Mouse (Mus musculus) left cerebral cortex, postnatal 36 days (tissue): ENCODE data around the gene Gpd1. TPM values are rescaled to one million over a fixed set of nuclear protein-coding genes. Genes with fewer than 3 reads are reported as not detected.
"Not testable (repeated sequence)": the region's sequence is repeated elsewhere in the genome, so short reads cannot be mapped to it uniquely, and the experiment has no call there.

ENCODE experiments used
- DNase-seq, 2 experiments: peaks; one replicate each; pipeline ENCODE4 v3.0.0; 2021 to 2022; ENCODE audit warnings: low spot score in 2 of 2, mixed read lengths in 1 of 2
- intact Hi-C: fragments of 180-260 bp; cut with DNase I; formaldehyde crosslinking; loops from one replicate; pipeline ENCODE4 v1.15.1; 2025
- total RNA-seq, 2 experiments: library from RNA; stranded (reverse); gene quantifications; 2 replicates each; pipeline ENCODE4 v1.2.3; 2021

The Gpd1 gene
- total RNA-seq, 2 experiments from 2014 or later: 89.9 to 104 TPM

DNA sequence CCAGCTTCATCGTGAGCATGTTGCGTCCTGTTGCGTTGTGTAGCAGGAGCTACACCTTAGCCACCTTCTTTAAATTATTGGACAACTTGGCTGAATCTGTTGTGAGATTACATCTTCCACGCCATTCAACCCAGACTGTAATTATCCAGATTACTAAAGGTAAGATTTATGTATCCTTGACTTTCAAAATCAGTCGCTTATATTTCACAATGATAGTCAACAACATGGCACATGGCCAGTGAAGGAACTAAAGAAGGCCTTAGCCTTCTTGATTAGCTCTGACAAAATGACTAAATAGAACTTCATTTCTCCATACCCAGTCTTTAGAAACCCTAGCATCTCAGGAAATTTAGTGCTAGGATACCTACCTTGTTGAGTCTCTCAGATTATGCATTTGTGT lies 15.9 kb downstream of the Gpd1 start:
- DNase-seq: no peak
- intact Hi-C loops: no loop called here

GRCm38 (mm10) chr15:99735631-99736030 lies 18.3 kb downstream of the Gpd1 start:
- intact Hi-C loops: no loop called here
- peak; percentile 100 for DNase-seq

- intact Hi-C loops: no loop called here
- no peak for DNase-seq
These were observed 19.4 kb downstream of the Gpd1 start for GRCm38 (mm10) chr15:99736675-99737074.

- intact Hi-C loops: no loop called here
These were observed 22.9 kb downstream of the Gpd1 start for GRCm38 (mm10) chr15:99740229-99740628.

GRCm38 (mm10) chr15:99754204-99754603 lies 36.9 kb downstream of the Gpd1 start:
- intact Hi-C loops: no loop called here
- DNase-seq: no peak

More at GRCm38 (mm10) chr15:99740229-99740628, 22.9 kb downstream of the Gpd1 start:
- DNase-seq: no peak

DNA sequence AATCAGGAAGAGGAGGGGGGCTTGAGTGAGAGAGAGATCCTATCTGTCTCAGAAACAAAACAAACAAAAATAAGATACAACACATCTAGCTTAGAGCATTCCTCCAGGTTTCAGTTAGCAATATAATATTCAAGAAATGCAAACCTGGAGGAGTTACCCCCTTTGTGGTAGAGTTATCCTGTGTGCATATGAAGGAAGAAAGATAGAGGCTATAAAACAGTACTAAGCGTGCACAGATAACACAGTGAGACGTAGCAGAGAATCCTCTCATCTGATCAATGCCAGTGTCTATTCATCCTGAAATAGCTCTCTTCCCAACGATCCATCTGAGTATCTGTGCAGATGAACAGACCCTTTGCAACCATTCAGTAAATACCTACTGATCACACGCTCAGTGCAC lies 50.2 kb downstream of the Gpd1 start:
- no peak for DNase-seq
- intact Hi-C loops: no loop called here

DNA sequence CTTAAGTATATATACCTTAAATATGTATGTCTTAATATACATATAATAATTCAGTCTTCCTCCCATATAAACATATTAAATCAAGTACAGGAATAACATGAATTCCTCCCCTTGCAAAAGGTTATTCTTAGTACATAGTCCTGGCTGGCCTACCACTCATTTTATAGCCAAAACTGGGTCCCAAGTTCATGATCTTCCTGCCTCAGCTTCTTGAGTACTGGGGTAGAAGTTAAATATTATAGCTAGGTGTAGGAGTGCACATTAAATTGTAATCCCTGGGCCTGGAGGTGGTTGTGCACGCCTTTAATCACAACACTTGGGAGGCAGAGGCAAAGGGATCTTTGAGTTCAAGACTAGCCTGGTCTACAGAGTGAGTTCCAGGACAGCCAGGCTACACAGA lies 51.4 kb downstream of the Gpd1 start:
- DNase-seq: no peak
- intact Hi-C loops: no loop called here

- DNase-seq: no peak
- intact Hi-C loops: loop anchor here (5.0 kb wide), 2 partner anchors 44 to 64 kb away; partner anchors contain the start of genes Cox14 and Gm17349
These were observed 53.7 kb downstream of the Gpd1 start for GRCm38 (mm10) chr15:99771004-99771500.

DNA sequence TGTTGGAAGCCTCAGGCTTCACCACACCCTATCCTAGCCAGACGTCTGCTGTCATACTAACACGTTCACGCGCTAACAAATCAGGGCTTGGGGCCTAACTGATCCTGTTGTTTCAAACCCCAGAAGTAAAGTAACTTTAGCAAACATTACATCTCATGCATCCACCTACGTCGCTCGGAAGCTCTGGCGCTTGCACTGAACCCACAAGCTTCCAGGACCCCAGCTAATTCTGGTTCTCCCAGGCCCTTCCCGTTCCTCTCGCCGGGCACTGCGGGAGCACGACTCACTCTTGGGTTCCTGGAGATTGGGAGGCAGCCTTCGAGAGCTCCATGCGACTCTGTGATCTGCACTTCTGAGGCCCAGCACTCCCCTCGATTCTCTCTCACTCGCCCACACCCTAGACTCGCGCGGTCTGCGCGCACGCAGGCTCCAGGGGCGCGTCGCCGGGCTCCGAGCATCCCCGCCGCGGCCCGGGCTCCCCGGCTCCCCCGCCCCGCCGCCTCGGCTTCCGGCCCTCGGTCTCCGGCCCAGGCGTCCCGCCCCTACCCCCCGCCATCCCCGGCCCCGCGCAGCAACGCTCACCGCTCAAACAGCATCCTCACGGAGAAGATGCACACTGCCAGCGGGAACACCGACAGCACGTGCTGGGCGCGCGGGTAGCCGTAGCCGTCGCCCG lies 54.4 kb downstream of the Gpd1 start:
- peak; percentile 60 to 71 for DNase-seq
- intact Hi-C loops: loop anchor here (5.0 kb wide), 2 partner anchors 44 to 64 kb away; partner anchors contain the start of genes Cox14 and Gm17349

DNA sequence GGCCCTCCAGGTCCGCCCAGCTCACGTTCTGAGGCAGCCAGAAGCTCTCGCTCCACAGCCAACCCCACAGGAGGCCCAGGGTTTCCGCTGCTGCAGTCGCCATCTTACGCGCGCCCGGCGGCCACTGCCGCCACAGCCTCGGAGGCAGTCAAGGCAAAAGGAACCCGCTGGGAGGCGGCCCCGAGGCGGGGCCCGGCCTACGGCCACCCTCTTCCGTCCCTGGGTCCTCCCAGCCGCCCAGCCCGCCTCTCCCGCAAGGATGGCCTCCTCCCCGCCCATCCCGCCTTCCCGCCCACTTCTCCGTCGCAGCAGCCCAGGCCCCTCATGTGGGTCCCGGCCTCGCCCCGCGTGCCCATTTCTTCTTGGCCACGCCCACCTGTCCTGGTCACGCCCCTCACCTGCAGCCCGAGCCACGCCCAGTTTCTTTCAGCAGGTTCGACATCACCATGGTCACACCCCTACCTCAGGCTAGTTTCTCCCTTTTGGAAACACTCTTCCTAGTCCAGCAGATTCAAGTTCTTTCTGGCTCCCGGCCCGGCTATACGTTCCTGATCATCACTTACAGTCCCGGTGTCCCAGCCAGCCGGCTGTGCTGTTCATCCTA lies 55.1 kb downstream of the Gpd1 start:
- peak; percentile 87 to 88 for DNase-seq
- intact Hi-C loops: loop anchor here (5.0 kb wide), 2 partner anchors 45 to 65 kb away; partner anchors contain the start of genes Cox14 and Gm17349

- not testable (repeated sequence) for DNase-seq
These were observed 55.4 kb downstream of the Gpd1 start, which contains the start of gene Cers5 for GRCm38 (mm10) chr15:99772881-99772924. Gene Cers5 (minus strand): TSS chr15:99772885.

DNA sequence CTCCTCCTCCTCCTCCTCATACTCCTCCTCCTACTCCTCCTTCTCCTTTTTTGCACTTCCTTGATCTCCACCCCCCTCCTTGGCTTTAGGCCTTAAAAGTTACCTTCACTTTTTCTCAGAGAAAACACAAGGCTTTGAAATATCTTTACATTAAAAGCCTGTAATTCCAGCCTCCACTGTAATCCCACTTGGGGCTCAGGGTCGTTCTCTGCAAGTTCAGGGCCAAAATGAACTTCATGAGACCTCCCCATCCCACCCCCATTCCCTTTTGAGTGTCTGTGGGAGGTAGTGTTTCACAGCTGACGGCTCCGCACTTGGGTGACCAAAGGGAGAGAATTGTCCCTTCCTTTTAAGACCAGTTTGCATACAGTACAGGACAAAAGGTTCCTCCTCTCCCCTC lies 55.6 kb downstream of the Gpd1 start:
- intact Hi-C loops: loop anchor here (5.0 kb wide), 2 partner anchors 46 to 66 kb away; partner anchors contain the start of genes Cox14 and Gm17349
- no peak for DNase-seq

More at GRCm38 (mm10) chr15:99772881-99772924, 55.4 kb downstream of the Gpd1 start, which contains the start of gene Cers5:
- intact Hi-C loops: loop anchor here (5.0 kb wide), 2 partner anchors 45 to 65 kb away; partner anchors contain the start of genes Cox14 and Gm17349

Other genes with a start within 250 kb of the Gpd1 start
- 1 to 10 TPM; 3.9 to 6.6 TPM for gene Bcdin3d, start 242.8 kb upstream of the Gpd1 start, total RNA-seq
- gene Faim2, start 189.3 kb upstream of the Gpd1 start, total RNA-seq: 100 to 1,000 TPM; 365 to 407 TPM
- gene Aqp2, start 138.5 kb upstream of the Gpd1 start, total RNA-seq: not detected
- under 1 TPM; 0.23 to 0.37 TPM for gene Aqp5, start 126.7 kb upstream of the Gpd1 start, total RNA-seq
- under 1 TPM; 0.48 to 0.81 TPM for gene Aqp6, start 116.1 kb upstream of the Gpd1 start, total RNA-seq
- 10 to 100 TPM in 1 of 2 experiments, 1 to 10 TPM in 1; 8.3 to 10.1 TPM for gene Racgap1, start 65.9 kb upstream of the Gpd1 start, total RNA-seq
- gene Asic1, start 47.1 kb upstream of the Gpd1 start, total RNA-seq: 10 to 100 TPM; 59.1 to 79.8 TPM
- 100 to 1,000 TPM; 159 to 164 TPM for gene Smarcd1, start 15.4 kb upstream of the Gpd1 start, total RNA-seq
- 10 to 100 TPM in 1 of 2 experiments, 1 to 10 TPM in 1; 9.2 to 10.4 TPM for gene Gm17349, start 12.0 kb upstream of the Gpd1 start, total RNA-seq
- gene Cox14, start 8.1 kb downstream of the Gpd1 start, total RNA-seq: 100 to 1,000 TPM; 112 to 121 TPM
- 10 to 100 TPM; 32.3 to 42.2 TPM for gene Cers5, start 55.4 kb downstream of the Gpd1 start, total RNA-seq
- gene Lima1, start 157.9 kb downstream of the Gpd1 start, total RNA-seq: 10 to 100 TPM in 1 of 2 experiments, 1 to 10 TPM in 1; 8.2 to 10.7 TPM
- under 1 TPM in 1 of 2 experiments, not detected in 1; 0.05 TPM for gene Fam186a, start 249.5 kb downstream of the Gpd1 start, total RNA-seq